Comparison of ENCODE assay signal across 22 mouse cellular contexts in the genomic region with DNA sequence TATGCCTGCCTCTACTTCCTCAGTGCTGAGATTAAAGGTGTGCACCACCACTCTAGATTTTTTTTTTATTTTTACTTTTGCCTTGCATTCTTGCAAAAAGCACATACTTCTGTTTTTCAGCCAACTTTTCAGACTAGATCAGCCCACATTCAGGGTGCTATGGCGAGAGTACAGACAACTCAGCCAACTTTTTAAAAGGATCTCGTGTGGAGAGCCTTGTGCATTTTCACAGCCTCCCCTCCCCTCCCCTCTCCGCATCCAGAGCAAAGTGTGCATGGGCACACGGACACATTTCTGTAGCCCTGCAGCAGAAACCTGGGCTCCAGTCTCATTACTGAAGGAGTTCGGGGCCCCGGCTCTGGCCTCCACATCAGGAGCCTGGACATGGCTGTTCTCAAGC.
"Had no signal": no experiment of that assay in that cellular context is flagged by ENCODE, and none has a peak within 500 bp of the region (broad histone marks: within the 10 kb centered on the region; RNA-seq: fewer than 3 reads in every experiment).

No protein-coding gene starts in this region.

- ATAC-seq: forebrain, embryonic 13.5 days; forebrain, embryonic 14.5 days; forebrain, embryonic 15.5 days; forebrain, embryonic 16.5 days; forebrain, postnatal 0 days had no signal

- DNase-seq: cerebellum, adult 2 months; cerebellum, adult 8-10 months; cerebellum, adult 9-10 months; cerebellum, adult 9-11 months; cerebellum, postnatal 10 days; cerebellum, postnatal 14 days; cerebellum, postnatal 25 days; cerebellum, postnatal 36 days; embryo, embryonic 11 days; forebrain, postnatal 0 days; gastrocnemius, adult 2 months; gastrocnemius, postnatal 10 days; gastrocnemius, postnatal 14 days; gastrocnemius, postnatal 25 days; gastrocnemius, postnatal 36 days; heart, adult 11 months; heart, adult 18-20 months; heart, adult 2 months had no signal
